ENCODE assay signal across 20 mouse cellular contexts in the genomic region with DNA sequence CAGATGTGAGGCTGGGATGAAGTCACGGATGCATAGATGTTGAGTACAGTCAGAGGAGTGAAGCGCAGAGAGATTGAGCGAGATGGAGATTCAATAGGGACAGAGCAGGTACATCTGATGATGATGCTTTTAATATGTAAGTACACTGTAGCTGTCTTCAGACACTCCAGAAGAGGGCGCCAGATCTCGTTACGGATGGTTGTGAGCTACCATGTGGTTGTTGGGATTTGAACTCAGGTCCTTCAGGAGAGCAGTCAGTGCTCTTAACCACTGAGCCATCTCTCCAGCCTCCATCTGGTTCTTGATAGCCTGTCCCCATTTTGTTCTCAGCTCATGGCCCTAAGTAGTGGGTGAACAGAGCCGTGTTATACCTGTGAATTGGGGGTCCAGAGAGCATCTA. TPM values are rescaled to one million over a fixed set of nuclear protein-coding genes. Genes with fewer than 3 reads are reported as not detected.
DNase-seq lines count a peak whose midpoint lies in the region; ATAC-seq and TF ChIP-seq lines count a peak whose summit lies in the region.
"Not testable (repeated sequence)": the region's sequence is repeated elsewhere in the genome, so short reads cannot be mapped to it uniquely, and the experiment has no call there.
"Had no signal": no experiment of that assay in that cellular context is flagged by ENCODE, and none has a peak within 500 bp of the region (broad histone marks: within the 10 kb centered on the region; RNA-seq: fewer than 3 reads in every experiment).

No protein-coding gene starts in this region.

- WGBS in hindbrain, postnatal 0 days: 49% methylated on average over 7 of the region's 7 CpGs
- 58% methylated on average over 7 of the region's 7 CpGs for WGBS in liver, postnatal 0 days (ENCODE audit: insufficient replicate concordance)
- WGBS in midbrain, postnatal 0 days: 51% methylated on average over 7 of the region's 7 CpGs

- not testable (repeated sequence) for H3K27ac ChIP-seq in ES-Bruce4 (ENCODE audit: insufficient read depth, low read length); gastrocnemius, adult 2 months; hindbrain, postnatal 0 days; layer of hippocampus, adult 2 months; liver, postnatal 0 days (ENCODE audit: low read depth); midbrain, postnatal 0 days (ENCODE audit: low read depth, low read length)

- not testable (repeated sequence) for H3K4me1 ChIP-seq in ES-Bruce4 (ENCODE audit: control insufficient read depth, insufficient read depth, low read length); hindbrain, postnatal 0 days (ENCODE audit: insufficient read depth, low read length); liver, postnatal 0 days (ENCODE audit: insufficient read depth); midbrain, postnatal 0 days (ENCODE audit: insufficient read depth, low read length)

- H3K9me3 ChIP-seq in ES-Bruce4 (replicated peaks; ENCODE audit: control insufficient read depth, insufficient read depth, low read length, poor library complexity, severe bottlenecking); hindbrain, postnatal 0 days (ENCODE audit: low read length); liver, postnatal 0 days (ENCODE audit: low read length); midbrain, postnatal 0 days (ENCODE audit: low read length): not testable (repeated sequence)

- TF ChIP-seq CTCF in ES-Bruce4 (IDR thresholded peaks at IDR 0.05; ENCODE audit: low read depth, low read length) (peak; percentile 29), Patski (IDR thresholded peaks at IDR 0.05) (peak; percentile 60)
- peak; percentile 39; the same call in 1 of the 2 replicates for TF ChIP-seq CTCF in gastrocnemius, adult 2 months (IDR thresholded peaks at IDR 0.05)
- TF ChIP-seq CTCF in hindbrain, postnatal 0 days (IDR thresholded peaks at IDR 0.05; ENCODE audit: low read depth): peak; percentile 20; the same call in 1 of the 2 replicates
- peak; percentile 64 for TF ChIP-seq CTCF in layer of hippocampus, adult 2 months (conservative IDR thresholded peaks at IDR 0.05)
- TF ChIP-seq CTCF in liver, postnatal 0 days (IDR thresholded peaks at IDR 0.05; ENCODE audit: low read depth): peak; percentile 51
- peak; percentile 31 for TF ChIP-seq CTCF in midbrain, postnatal 0 days (IDR thresholded peaks at IDR 0.05)

- DNase-seq in 3134 (ENCODE audit: extremely low read depth, insufficient read length, low spot score): peak; percentile 31
- not testable (repeated sequence) for DNase-seq in Patski (ENCODE audit: low read depth, low spot score); gastrocnemius, adult 2 months; hindbrain, postnatal 0 days (ENCODE audit: low spot score); layer of hippocampus, adult 2 months (ENCODE audit: low spot score in 2 of 2); liver, postnatal 0 days; midbrain, postnatal 0 days (ENCODE audit: low spot score)

- CTCF ChIA-PET in Patski (lab: Charles Lee): interaction anchor here (1.2 to 1.7 kb wide), 2 partner anchors 20 to 41 kb away, joined by 3 read pairs; no protein-coding TSS in a partner anchor

- not testable (repeated sequence) for H3K36me3 ChIP-seq in ES-Bruce4 (ENCODE audit: control insufficient read depth, insufficient read depth, low read length, poor library complexity, severe bottlenecking); hindbrain, postnatal 0 days (ENCODE audit: insufficient read depth, low read length); liver, postnatal 0 days (replicated peaks; ENCODE audit: insufficient read depth, low read length); midbrain, postnatal 0 days (ENCODE audit: insufficient read depth, low read length)

- not testable (repeated sequence) for H3K4me3 ChIP-seq in ES-Bruce4 (ENCODE audit: low read depth, low read length); gastrocnemius, adult 2 months; hindbrain, postnatal 0 days (ENCODE audit: low read length); layer of hippocampus, adult 2 months; liver, postnatal 0 days (ENCODE audit: low read depth, low read length); midbrain, postnatal 0 days (ENCODE audit: low read depth, low read length)

- H3K9ac ChIP-seq in ES-Bruce4 (ENCODE audit: low read depth, poor library complexity, severe bottlenecking); hindbrain, postnatal 0 days (replicated peaks; ENCODE audit: low read length); liver, postnatal 0 days (replicated peaks); midbrain, postnatal 0 days (replicated peaks; ENCODE audit: low read length, poor library complexity, severe bottlenecking): not testable (repeated sequence)

- intact Hi-C loops in gastrocnemius, adult 2 months (cut with DNase I): not testable (repeated sequence)

- not testable (repeated sequence) for ATAC-seq in Patski; hindbrain, postnatal 0 days; liver, postnatal 0 days; midbrain, postnatal 0 days (ENCODE audit: low FRiP score)

- H3K4me2 ChIP-seq in hindbrain, postnatal 0 days (ENCODE audit: low read depth, low read length); liver, postnatal 0 days (ENCODE audit: low read depth, low read length); midbrain, postnatal 0 days (ENCODE audit: low read depth, low read length, poor library complexity, severe bottlenecking): not testable (repeated sequence)

- POLR2A ChIA-PET in Patski (lab: Charles Lee): interaction anchor here (0.5 to 1.1 kb wide), 3 partner anchors 12 to 588 kb away, joined by 3 to 4 read pairs (median 4); no protein-coding TSS in a partner anchor

- not testable (repeated sequence) for H3K27me3 ChIP-seq in ES-Bruce4 (ENCODE audit: control insufficient read depth, insufficient read depth, low read length, poor library complexity, severe bottlenecking); Patski; hindbrain, postnatal 0 days (ENCODE audit: insufficient read depth, low read length); liver, postnatal 0 days (ENCODE audit: insufficient read depth, low read length); midbrain, postnatal 0 days (ENCODE audit: insufficient read depth, low read length)

- TF ChIP-seq POLR2A in ES-Bruce4 (IDR thresholded peaks at IDR 0.05; ENCODE audit: insufficient read depth, low read length): not testable (repeated sequence)

- in situ Hi-C loops in Patski (cut with MboI; ENCODE audit: low pct_unique_long_range_greater_than_20kb): loop anchor here (10.0 kb wide), 1 partner anchor 58 kb away; no protein-coding TSS in a partner anchor

- TF ChIP-seq EP300 in ES-Bruce4 (IDR thresholded peaks at IDR 0.05; ENCODE audit: insufficient read depth, low read depth, low read length); liver, postnatal 0 days (IDR thresholded peaks at IDR 0.05; ENCODE audit: low read depth): not testable (repeated sequence)

RNA-seq across cellular contexts. Expression of gene BC107364, which starts 30.9 kb away (rescaled TPM):
- polyA plus RNA-seq in ES-Bruce4 (2011; ENCODE audit: insufficient read depth, insufficient read length, low read depth, missing spikeins): 4.6 TPM in 2 replicates
- not detected for polyA plus RNA-seq in Patski (2021)
- total RNA-seq in gastrocnemius, adult 2 months (2021): not detected
- total RNA-seq in hindbrain, postnatal 0 days (2014; rRNA removed): not detected in 2 replicates
- not detected in 2 replicates for polyA plus RNA-seq in hindbrain, postnatal 0 days (2015; fragmentation: Nextera tagmentation; extraction: Ambion mirVana)
- not detected for total RNA-seq in layer of hippocampus, adult 2 months (2021)
- not detected in 2 replicates for polyA plus RNA-seq in liver, postnatal 0 days (2015; fragmentation: Nextera tagmentation; extraction: Ambion mirVana)
- total RNA-seq in midbrain, postnatal 0 days (2014; rRNA removed): not detected in 2 replicates
- not detected in 2 replicates for polyA plus RNA-seq in midbrain, postnatal 0 days (2015; fragmentation: Nextera tagmentation; extraction: Ambion mirVana)
- total RNA-seq: adrenal gland, adult 18-20 months; adrenal gland, postnatal 14 days; gastrocnemius, adult 18-20 months; gastrocnemius, postnatal 25 days; granulocyte monocyte progenitor cell, adult 5-6 weeks; heart, postnatal 14 days; hematopoietic stem cell, adult 5-6 weeks had no signal
- polyA plus RNA-seq: forebrain, embryonic 12.5 days; forebrain, embryonic 16.5 days; heart, embryonic 10.5 days; hindbrain, embryonic 13.5 days had no signal

RNA-seq across cellular contexts. Expression of gene Hfe2, which starts 41.9 kb away (rescaled TPM):
- polyA plus RNA-seq in ES-Bruce4 (2011; ENCODE audit: insufficient read depth, insufficient read length, low read depth, missing spikeins): 0.88 and 1.2 TPM in 2 replicates
- not detected for polyA plus RNA-seq in Patski (2021)
- 100 to 1,000 TPM; 590 to 675 TPM for total RNA-seq in gastrocnemius, adult 2 months (2021)
- 0.78 and 1.9 TPM in 2 replicates for total RNA-seq in hindbrain, postnatal 0 days (2014; rRNA removed)
- polyA plus RNA-seq in hindbrain, postnatal 0 days (2015; fragmentation: Nextera tagmentation; extraction: Ambion mirVana): 2.1 and 2.5 TPM in 2 replicates
- under 1 TPM in 1 of 2 experiments, not detected in 1; 0.23 TPM for total RNA-seq in layer of hippocampus, adult 2 months (2021)
- polyA plus RNA-seq in liver, postnatal 0 days (2015; fragmentation: Nextera tagmentation; extraction: Ambion mirVana): 19.2 and 21.8 TPM in 2 replicates
- 2.0 and 2.1 TPM in 2 replicates for total RNA-seq in midbrain, postnatal 0 days (2014; rRNA removed)
- polyA plus RNA-seq in midbrain, postnatal 0 days (2015; fragmentation: Nextera tagmentation; extraction: Ambion mirVana): 2.0 and 2.7 TPM in 2 replicates
- total RNA-seq: granulocyte monocyte progenitor cell, adult 5-6 weeks; hematopoietic stem cell, adult 5-6 weeks had no signal
- polyA plus RNA-seq: activated CD4-positive, CD25-positive, alpha-beta regulatory T cell, adult 4 months had no signal
